Mouse (Mus musculus) C2C12 (cell line): ENCODE results near the gene Grip1.
A peak's percentile ranks its signal among the peaks of the same experiment; 100 is the strongest.

Experiments
- CEBPB ChIP-seq: IDR thresholded peaks from one replicate; pipeline ENCODE4 v1.6.1; 2011; ENCODE audit warnings: low read depth, mild to moderate bottlenecking, control low read depth, moderate library complexity
- CTCF ChIP-seq: IDR thresholded peaks from one replicate; pipeline ENCODE4 v1.5.1; 2011; ENCODE audit not compliant: control insufficient read depth, insufficient read depth, insufficient read length
- MAX ChIP-seq: IDR thresholded peaks from one replicate; pipeline ENCODE4 v1.6.1; 2011; ENCODE audit warnings: mild to moderate bottlenecking, control low read depth
- MYOD1 ChIP-seq: IDR thresholded peaks from one replicate; pipeline ENCODE4 v1.6.1; 2011; ENCODE audit warnings: low read depth; ENCODE audit not compliant: control insufficient read depth, insufficient read length
- MYOG ChIP-seq: IDR thresholded peaks from one replicate; pipeline ENCODE4 v1.6.1; 2011; ENCODE audit not compliant: control insufficient read depth, insufficient read length; ENCODE audit errors: extremely low read depth
- USF1 ChIP-seq: IDR thresholded peaks from one replicate; pipeline ENCODE4 v1.6.1; 2011; ENCODE audit warnings: low read depth, mild to moderate bottlenecking, control low read depth, moderate library complexity

- no peak for TF ChIP-seq CTCF
- TF ChIP-seq MYOG: no peak
- TF ChIP-seq USF1: no peak
- no peak for TF ChIP-seq MAX
- peak; percentile 93 for TF ChIP-seq MYOD1
- TF ChIP-seq CEBPB: no peak
These were observed 119.5 kb downstream of the Grip1 start for GRCm38 (mm10) chr10:119573134-119573533.
